Mouse (Mus musculus) hindbrain, embryonic 10.5 days (tissue): ENCODE data around the gene Gtf2f1. TPM values are rescaled to one million over a fixed set of nuclear protein-coding genes. Genes with fewer than 3 reads are reported as not detected.

Source experiments
- DNase-seq: peaks from one replicate; pipeline ENCODE4 v3.0.0-alpha.2; 2017; ENCODE audit warnings: low spot score
- H3K27ac ChIP-seq: fragments of 300-500 bp; sonication (generic); 2 replicates; pipeline ENCODE4 v1.5.1; 2016; ENCODE audit warnings: mild to moderate bottlenecking, moderate library complexity
- H3K27me3 ChIP-seq: fragments of 300-500 bp; sonication (generic); 2 replicates; pipeline ENCODE4 v1.6.1; 2016; ENCODE audit warnings: mild to moderate bottlenecking; ENCODE audit not compliant: poor library complexity, insufficient read depth, severe bottlenecking
- H3K36me3 ChIP-seq: fragments of 300-500 bp; sonication (generic); 2 replicates; pipeline ENCODE4 v1.6.1; 2016; ENCODE audit warnings: mild to moderate bottlenecking, moderate library complexity
- H3K4me1 ChIP-seq: fragments of 300-500 bp; sonication (generic); replicated peaks from 2 replicates; pipeline ENCODE4 v1.6.1; 2016; ENCODE audit warnings: mild to moderate bottlenecking
- H3K4me3 ChIP-seq: fragments of 300-500 bp; sonication (generic); 2 replicates; pipeline ENCODE4 v1.5.1; 2016; ENCODE audit warnings: mild to moderate bottlenecking, moderate library complexity
- H3K9me3 ChIP-seq: fragments of 300-500 bp; sonication (generic); 2 replicates; pipeline ENCODE4 v1.6.1; 2016; ENCODE audit warnings: mild to moderate bottlenecking, moderate library complexity
- WGBS: fragments of 180-500 bp; shearing (Covaris S2); methylation state at CpG from one replicate; pipeline ENCODE4 v1.1.7; 2016; 5-methylcytosine and 5-hydroxymethylcytosine counted together
- polyA plus RNA-seq: library from polyadenylated mRNA; unstranded; fragments of >200 nt; fragmentation: Nextera tagmentation; extraction: Ambion mirVana; gene quantifications from 2 replicates; pipeline ENCODE4 v1.2.1, GENCODE M21; 2016

The Gtf2f1 gene
- polyA plus RNA-seq, 1 experiment from 2014 or later = 71.0 TPM

DNA sequence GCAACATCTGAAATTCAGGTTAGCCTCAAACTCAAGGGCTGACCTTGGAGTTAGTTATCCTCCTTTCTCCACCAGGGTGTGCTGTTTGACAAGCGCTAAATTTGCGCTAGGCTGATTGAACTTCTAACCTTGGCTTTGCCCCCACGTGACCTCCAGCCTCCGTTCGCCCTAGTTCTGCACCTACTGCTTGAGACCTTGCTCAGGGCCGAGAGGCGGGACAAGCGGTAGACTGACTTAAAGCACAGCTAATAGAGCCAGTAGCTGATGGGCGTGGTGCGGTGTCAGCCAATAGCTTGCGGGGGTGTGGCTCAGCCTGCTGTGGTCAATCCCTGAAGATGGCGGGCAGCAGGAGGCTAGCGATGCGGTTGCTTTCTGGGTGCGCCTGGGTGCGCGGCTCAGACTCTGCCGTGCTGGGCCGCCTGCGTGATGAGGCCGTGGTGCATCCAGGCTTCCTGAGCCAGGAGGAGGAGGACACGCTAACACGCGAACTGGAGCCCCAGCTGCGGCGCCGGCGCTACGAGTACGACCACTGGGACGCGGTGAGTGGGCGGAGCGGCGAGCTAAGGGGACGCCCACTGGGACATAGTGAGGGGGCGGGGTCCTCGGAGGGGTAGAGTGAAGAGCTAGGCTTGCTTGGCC is 13.9 kb downstream of the Gtf2f1 start, which contains the start of gene Alkbh7:
Alkbh7 (plus strand) TSS at position 311 of the 639 bp plus-strand sequence.
- no peaks in the 10 kb centered on the region for H3K27me3 ChIP-seq
- peaks cover 82% of the 10 kb centered on the region for H3K36me3 ChIP-seq
- no peaks in the 10 kb centered on the region for H3K9me3 ChIP-seq
- peak within 1 kb of the TSS; percentile 81 for H3K27ac ChIP-seq
- H3K4me3 ChIP-seq = peak within 1 kb of the TSS; percentile 69
- peak; percentile 96 for DNase-seq
- peaks cover 16% of the 10 kb centered on the region for H3K4me1 ChIP-seq
- WGBS = under 1% methylated on average over 38 of the region's 38 CpGs

DNA sequence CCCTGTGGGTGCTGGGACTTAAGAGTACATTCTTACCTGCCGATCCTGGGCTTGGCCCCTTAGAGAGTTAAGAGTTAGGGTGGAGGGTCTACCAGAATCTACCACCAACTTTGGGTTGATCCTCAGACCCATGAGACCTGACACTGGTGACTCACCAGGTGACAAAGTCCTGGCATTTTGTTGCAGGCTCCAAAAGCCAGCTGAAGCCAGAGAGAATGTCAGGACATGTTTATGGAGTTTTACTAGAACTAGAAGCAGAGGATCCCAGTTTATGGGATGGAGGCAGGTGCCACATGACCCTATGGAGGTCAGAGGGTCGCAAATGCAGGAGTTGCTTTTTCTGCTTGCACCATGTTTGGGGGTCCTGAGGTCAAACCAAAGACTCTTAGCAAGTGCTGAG is 14.6 kb downstream of the Gtf2f1 start:
- WGBS = 77% methylated on average over 2 of the region's 2 CpGs
- Histone ChIP-seq H3K27ac (no peak overlapping the region), H3K4me3 (peak overlapping the region; percentile 69), H3K27me3 (no peaks in the 10 kb centered on the region), H3K36me3 (peaks cover 83% of the 10 kb centered on the region), H3K9me3 (no peaks in the 10 kb centered on the region), H3K4me1 (peaks cover 16% of the 10 kb centered on the region)
- DNase-seq = no peak

DNA sequence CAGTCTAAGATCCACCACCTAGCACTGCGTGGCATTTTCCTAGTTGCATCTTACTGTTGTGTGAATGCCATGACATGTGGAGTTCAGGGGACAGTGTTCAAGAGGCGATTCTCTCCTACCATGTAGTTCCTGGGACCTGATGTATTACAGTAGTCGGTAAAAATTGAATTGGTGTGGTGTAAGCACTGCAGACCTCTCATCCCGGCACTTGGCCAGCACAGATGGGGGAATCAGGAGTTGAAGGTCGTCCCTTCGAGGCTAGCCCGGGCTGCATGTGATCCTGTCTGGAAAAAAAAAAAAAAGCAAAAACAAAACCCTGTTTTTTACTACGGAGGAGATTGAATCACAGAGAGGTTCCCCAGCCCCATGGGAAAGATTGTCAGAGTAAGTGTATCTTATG is 16.0 kb downstream of the Gtf2f1 start:
- no peak for DNase-seq
- Histone ChIP-seq H3K4me3 (no peak overlapping the region), H3K36me3 (peaks cover 70% of the 10 kb centered on the region), H3K9me3 (no peaks in the 10 kb centered on the region), H3K27me3 (no peaks in the 10 kb centered on the region), H3K4me1 (peaks cover 23% of the 10 kb centered on the region), H3K27ac (no peak overlapping the region)
- WGBS = 94% methylated on average over 8 of the region's 8 CpGs

- DNase-seq = no peak
- Histone ChIP-seq H3K36me3 (peaks cover 45% of the 10 kb centered on the region), H3K9me3 (no peaks in the 10 kb centered on the region), H3K27me3 (no peaks in the 10 kb centered on the region), H3K4me3 (peak overlapping the region; percentile 87), H3K27ac (peak overlapping the region; percentile 93), H3K4me1 (peaks cover 7% of the 10 kb centered on the region)
- 70% methylated on average over 2 of the region's 2 CpGs for WGBS
Observed at GRCm38 (mm10) chr17:56990966-56991365, 20.1 kb downstream of the Gtf2f1 start.

- Histone ChIP-seq H3K27ac (peak within 1 kb of the TSS; percentile 93), H3K9me3 (no peaks in the 10 kb centered on the region), H3K36me3 (peaks cover 37% of the 10 kb centered on the region), H3K27me3 (no peaks in the 10 kb centered on the region), H3K4me3 (peak within 1 kb of the TSS; percentile 87), H3K4me1 (peaks cover 7% of the 10 kb centered on the region)
- DNase-seq = peak; percentile 94
- WGBS = under 1% methylated on average over 52 of the region's 52 CpGs
Observed at GRCm38 (mm10) chr17:56990115-56990746, 20.9 kb downstream of the Gtf2f1 start, which contains the start of gene Clpp. TSS of gene Clpp (plus strand) at chr17:56990305.

DNA sequence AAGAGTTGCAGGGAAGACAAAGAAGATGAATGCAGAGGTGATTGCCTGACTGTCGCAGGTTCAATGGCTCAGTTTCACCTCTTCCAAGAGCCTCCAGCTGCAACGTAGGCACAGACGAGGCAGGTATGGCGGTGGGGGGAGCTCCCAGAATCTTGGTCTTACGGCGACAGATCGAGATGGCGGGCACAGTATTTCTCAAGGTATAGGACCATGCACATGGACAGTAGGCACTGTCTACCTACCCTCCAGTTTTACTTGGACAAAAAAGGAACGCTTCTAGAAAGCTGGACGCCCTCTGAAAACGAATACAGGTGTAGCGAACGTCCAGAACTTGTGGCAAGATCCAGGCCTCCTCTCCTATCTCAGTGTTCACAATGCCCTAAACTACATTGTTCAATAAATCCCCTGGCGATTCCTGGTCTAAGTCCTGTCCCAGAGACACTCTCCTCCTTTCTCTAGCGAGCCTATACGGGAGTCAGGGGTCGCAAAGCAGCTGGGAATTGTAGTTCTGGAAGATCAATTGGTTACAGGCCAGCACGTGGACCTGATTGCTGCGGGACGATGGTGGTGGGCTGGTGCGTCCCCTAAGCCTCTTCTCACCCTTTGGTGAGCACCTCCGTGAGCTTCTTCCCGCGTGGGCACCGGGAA is 21.5 kb downstream of the Gtf2f1 start:
- Histone ChIP-seq H3K4me1 (peaks cover 7% of the 10 kb centered on the region), H3K27me3 (no peaks in the 10 kb centered on the region), H3K27ac (peak overlapping the region; percentile 93), H3K9me3 (no peaks in the 10 kb centered on the region), H3K36me3 (peaks cover 31% of the 10 kb centered on the region), H3K4me3 (peak overlapping the region; percentile 87)
- DNase-seq = no peak
- 4% methylated on average over 25 of the region's 25 CpGs for WGBS

- H3K27ac ChIP-seq = no peak overlapping the region
- H3K27me3 ChIP-seq = no peaks in the 10 kb centered on the region
- no peaks in the 10 kb centered on the region for H3K9me3 ChIP-seq
- peaks cover 25% of the 10 kb centered on the region for H3K36me3 ChIP-seq
- WGBS = 74% methylated on average over 7 of the region's 7 CpGs
- DNase-seq = no peak
- H3K4me1 ChIP-seq = peaks cover 7% of the 10 kb centered on the region
- peak overlapping the region; percentile 87 for H3K4me3 ChIP-seq
Observed at GRCm38 (mm10) chr17:56988921-56989430, 22.1 kb downstream of the Gtf2f1 start.

GRCm38 (mm10) chr17:56988441-56988840 is 22.6 kb downstream of the Gtf2f1 start:
- H3K4me3 ChIP-seq = no peak overlapping the region
- H3K9me3 ChIP-seq = no peaks in the 10 kb centered on the region
- peaks cover 19% of the 10 kb centered on the region for H3K36me3 ChIP-seq
- no peak overlapping the region for H3K27ac ChIP-seq
- H3K4me1 ChIP-seq = peaks cover 7% of the 10 kb centered on the region
- H3K27me3 ChIP-seq = no peaks in the 10 kb centered on the region
- WGBS = 91% methylated on average over 7 of the region's 7 CpGs
- no peak for DNase-seq

- Histone ChIP-seq H3K27me3 (no peaks in the 10 kb centered on the region), H3K4me1 (peaks cover 6% of the 10 kb centered on the region), H3K27ac (no peak overlapping the region), H3K36me3 (no peaks in the 10 kb centered on the region), H3K9me3 (no peaks in the 10 kb centered on the region), H3K4me3 (no peak overlapping the region)
- DNase-seq = no peak
- 83% methylated on average over 3 of the region's 3 CpGs for WGBS
Observed at GRCm38 (mm10) chr17:56986105-56986805, 24.8 kb downstream of the Gtf2f1 start.

DNA sequence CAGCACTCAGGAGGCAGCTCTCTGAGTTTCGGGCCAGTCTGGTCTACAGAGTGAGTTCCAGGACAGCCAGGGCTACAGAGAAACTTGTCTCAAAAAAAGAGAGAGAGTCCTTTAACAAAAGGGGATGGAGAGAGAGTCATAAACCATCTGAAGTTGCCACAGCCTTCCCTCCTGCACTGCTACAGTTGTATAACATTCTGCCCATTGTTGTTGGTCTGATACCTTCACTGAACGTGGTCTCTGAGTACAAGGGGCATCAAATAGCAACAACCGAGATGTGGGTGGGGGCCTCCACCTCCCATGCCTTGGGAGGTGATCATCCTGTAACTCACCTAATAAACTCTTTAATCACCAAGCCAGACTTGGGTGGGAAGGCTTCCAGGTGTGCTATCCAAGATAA is 25.4 kb downstream of the Gtf2f1 start:
- no peaks in the 10 kb centered on the region for H3K27me3 ChIP-seq
- H3K4me3 ChIP-seq = no peak overlapping the region
- no peaks in the 10 kb centered on the region for H3K36me3 ChIP-seq
- no peak for DNase-seq
- peaks cover under 1% of the 10 kb centered on the region; the same call in 1 of the 2 replicates for H3K4me1 ChIP-seq
- no peaks in the 10 kb centered on the region for H3K9me3 ChIP-seq
- H3K27ac ChIP-seq = no peak overlapping the region
- WGBS = 79% methylated on average over 3 of the region's 3 CpGs

- DNase-seq = no peak
- WGBS = 81% methylated on average over 9 of the region's 9 CpGs
- Histone ChIP-seq H3K27me3 (no peaks in the 10 kb centered on the region), H3K4me1 (no peaks in the 10 kb centered on the region), H3K4me3 (no peak overlapping the region), H3K27ac (no peak overlapping the region), H3K9me3 (no peaks in the 10 kb centered on the region), H3K36me3 (no peaks in the 10 kb centered on the region)
Observed at GRCm38 (mm10) chr17:56984886-56985285, 26.2 kb downstream of the Gtf2f1 start.

GRCm38 (mm10) chr17:56982013-56982412 is 29.1 kb downstream of the Gtf2f1 start, which contains the start of gene Acer1:
TSS of gene Acer1 (minus strand) at chr17:56982126.
- Histone ChIP-seq H3K4me1 (no peaks in the 10 kb centered on the region), H3K4me3 (no peak within 1 kb of the TSS), H3K9me3 (no peaks in the 10 kb centered on the region), H3K36me3 (no peaks in the 10 kb centered on the region), H3K27me3 (no peaks in the 10 kb centered on the region), H3K27ac (no peak within 1 kb of the TSS)
- no peak for DNase-seq
- WGBS = 72% methylated on average over 5 of the region's 5 CpGs
